Mouse (Mus musculus): Measurements from ENCODE around the gene Pthlh.

The Pthlh gene

DNA sequence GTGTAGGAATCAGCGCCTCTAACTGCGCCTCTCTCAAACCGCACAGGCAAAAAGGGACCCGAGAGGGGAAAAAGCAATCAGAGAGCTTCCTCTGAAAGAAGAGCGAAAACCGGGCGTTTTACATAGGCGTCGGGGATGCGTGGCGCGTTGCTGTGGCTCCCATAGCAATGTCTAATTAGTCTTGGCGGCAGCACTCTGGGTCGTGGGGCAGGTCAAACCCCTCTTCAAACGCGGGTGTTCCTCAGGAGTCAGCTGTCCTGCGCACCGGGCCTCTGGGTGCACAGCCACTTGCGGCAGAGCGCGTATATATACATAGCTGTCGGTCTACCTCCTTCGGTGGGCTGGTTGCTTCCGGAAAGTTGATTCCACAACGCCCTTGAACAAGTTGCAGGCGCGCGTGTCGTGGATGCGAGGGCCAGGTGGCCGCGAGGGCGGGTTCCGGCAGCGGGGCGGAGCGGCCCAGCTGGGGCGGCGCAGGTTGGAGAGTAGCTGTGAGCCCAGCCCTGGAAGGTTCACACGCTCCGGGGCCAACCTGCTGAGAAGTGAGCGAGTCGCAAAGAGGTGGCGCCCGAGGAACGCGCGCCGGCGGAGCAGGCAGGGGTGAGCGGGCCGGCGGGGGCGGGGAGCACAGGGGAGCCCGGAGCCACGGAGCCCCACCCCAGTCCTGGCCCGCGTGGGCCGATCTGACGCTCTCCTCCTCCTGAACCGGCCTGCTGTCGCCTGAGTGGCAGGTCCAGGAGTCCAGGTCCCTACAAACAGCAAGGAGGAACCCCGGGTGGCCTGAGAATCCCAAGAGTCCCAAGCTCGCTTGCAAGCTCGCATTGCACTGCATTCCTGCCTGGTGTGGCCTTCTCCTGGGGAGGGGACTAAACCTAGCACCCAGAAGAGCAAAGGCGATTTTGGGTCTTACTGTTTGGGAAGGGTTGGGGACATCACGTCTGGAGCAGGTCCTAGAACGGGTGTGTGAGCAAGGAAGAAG, at the start of gene Pthlh:
TSS of gene Pthlh (minus strand) at position 597 of the 979 bp plus-strand sequence.
- DNase-seq = peak; percentile 56

DNA sequence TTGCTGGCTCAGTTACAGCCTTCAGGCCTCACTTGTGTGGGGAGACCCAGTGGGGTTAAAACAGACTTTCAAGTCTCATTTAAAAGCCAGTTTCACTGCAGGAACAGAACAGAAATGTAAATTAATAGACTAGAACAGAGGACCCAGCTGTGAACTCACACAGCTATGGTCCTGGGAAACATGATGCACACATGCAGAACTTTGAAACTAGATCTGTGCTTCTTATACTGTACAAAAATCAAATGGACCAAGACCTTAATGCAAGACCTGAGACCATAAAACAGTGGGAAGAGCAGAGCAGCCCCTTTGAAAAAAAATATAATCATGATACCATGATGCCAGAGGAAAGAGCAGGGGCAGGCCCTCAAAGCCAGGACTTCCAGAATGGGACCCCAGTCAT, 49.3 kb upstream of the Pthlh start:
- no peak for DNase-seq

DNA sequence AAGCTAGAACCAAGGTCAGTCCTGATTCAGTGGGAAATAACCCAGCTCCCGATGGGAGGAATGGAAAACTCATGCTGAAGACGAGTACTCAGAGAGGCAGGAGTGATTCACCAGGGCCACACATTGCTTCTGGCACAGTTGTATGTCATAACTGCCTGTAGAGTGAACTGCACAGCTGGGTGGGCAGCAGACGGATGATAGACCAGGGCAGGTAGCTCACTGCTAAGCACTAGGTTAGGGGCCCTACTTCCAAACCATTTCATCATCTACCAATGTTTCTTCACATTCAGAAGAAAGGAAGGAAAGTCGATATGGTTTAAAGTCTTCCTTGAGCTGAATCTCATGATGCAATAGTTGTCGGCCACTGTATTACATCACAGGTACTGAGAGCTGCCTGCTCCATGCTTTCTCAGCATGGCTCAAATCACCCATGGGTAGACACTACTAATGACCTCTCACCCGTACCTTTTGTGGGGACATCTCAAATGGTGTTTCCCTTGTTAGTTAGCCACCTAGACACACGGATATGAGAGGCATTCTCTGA, 46.5 kb upstream of the Pthlh start:
- no peak for DNase-seq

DNA sequence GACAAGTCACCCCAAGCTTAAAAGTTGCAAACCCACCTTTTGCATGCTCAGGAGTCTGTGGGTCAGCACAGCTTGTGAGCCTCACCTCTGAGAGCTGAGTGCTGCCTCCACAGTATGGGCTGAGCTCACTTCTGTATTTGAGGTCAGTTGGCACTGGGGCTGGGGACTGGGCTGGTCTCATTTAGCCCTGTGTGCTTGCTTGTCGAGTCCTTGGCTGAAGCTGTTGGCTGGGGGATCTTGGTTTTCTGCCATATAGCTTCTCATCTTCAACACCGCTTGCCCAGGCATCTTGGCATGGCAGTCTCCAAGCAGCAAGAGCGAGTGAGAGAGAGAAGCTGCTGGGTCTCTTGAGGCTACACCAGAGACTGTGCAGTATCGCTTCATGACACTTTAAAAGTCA, 46.1 kb upstream of the Pthlh start:
- no peak for DNase-seq

DNA sequence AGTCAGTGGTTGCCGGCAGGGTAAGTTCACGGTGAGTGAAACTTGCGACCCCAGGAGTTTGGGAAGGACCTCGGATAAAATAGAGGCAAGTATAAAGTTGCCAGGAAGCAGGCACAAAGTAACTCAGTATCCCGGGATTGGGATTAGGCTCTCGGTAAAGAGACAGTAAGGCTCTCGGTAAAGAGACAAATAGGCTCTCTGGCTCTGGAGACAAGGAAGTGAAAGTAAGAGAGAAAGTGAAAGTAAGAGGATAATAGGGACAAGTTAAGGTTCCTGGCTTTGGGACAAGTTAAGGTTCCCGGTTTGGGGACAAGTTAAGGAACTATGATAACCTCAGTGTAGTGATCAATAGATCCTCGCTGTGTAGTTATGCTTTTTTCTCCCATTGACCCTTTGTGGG, 40.3 kb upstream of the Pthlh start:
- peak; percentile 14 for DNase-seq

DNA sequence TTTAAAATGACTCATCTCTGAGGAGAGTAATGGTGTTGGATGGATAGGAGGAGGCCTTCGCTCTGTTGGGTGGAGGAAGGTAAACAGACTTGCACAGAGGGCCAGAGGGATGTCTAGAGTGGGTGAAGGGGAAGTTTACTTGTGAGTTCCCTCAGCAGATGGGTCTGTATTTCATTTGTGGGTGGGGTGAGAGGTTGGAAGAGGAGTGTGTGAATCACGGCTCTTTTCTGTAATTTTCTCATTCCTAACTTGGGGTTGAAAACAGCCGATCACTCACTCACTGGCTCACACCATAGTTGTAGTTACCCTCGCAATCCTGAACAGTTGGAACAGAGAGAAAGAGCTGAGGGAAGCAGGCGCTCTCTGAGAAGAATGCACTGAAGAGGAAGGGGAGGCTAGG, 35.6 kb upstream of the Pthlh start:
- DNase-seq = no peak

DNA sequence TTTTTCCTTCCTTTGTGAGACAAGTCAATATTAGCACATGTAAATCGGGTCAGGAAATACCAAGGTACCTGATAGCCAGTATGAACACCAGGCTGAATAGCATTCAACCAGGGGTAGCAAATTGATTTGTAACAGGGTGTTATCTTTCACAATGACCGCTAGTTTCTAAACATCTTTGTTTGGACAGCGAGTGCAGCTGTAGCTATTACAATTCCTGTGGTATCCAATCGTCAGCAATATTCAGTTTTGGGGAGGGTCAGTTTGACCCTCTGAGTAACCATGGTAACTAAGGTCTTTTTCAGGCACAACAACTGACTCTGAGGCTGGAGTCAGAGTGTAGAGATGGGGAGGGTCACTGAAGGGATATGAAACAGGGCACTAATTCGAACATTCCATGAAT, 15.3 kb upstream of the Pthlh start:
- no peak for DNase-seq

DNA sequence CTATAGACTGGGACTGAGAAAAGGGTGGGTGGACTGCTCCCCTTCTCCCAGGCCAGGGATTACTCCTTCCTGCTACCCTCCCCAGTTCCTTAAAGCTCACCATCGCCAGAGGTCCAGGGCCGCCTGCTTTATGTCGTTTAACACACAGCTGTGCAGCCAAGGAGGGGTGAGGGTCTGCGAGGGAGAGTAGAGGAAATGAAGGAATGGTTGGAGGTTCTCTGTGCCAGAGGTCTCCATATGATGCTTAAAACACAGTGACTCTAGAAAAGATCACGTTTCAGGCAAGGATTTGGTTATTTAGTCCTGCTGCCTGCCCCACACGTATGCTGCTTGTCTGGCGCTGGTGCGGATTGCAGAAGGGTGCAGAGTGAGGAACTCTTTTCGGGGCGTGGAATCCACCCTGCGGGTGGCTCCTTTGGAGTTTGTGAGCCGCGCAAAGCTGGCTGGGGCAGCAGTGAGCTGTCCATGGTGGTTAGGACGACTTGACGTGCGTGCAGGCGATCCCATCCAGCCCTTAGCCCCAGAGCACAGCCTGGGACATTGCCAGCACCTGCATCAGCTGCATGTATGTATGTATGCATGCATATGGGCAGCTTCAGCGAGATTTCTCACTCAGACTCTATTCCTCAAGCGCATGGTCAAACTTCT, 4.3 kb upstream of the Pthlh start:
- DNase-seq = no peak

DNA sequence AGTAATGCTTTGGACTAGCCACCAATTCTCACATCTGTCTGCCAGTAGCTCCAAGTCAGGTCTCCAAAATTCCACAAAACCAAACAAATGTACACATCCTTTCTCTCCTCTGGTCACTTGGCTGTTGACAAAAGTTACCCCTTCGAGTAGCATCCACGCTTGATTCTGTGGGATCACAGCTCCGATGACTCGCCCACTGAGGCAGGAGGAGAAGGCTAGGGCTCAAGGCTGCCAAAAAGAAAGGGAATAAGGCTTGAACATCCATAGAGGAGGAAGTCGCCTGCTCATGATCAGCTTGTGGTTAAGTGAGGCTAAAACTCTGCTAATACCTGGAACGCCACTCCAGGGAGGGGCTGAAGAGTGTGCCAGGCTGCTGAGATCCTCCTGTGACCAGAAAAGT, 2.5 kb upstream of the Pthlh start:
- DNase-seq = no peak

DNA sequence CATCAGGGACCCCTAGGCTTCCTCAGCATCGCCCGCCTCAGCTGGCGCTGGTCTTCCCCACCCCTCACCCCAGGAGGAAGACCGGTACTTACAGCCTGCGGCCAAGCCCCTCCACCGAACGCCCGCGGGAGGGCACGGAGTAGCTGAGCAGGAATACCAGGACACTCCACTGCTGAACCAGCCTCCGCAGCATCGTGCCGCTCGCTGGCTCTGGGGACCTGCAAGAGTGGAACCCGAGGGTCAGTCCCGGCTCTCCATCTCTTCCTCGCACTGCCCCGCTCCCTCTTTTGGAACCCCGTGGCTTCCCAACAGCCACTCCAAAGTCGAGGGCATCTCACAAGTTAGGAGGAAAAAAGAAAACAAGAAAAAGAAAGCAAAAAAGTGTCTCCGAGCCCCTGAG, 805 bp downstream of the Pthlh start:
- no peak for DNase-seq

DNA sequence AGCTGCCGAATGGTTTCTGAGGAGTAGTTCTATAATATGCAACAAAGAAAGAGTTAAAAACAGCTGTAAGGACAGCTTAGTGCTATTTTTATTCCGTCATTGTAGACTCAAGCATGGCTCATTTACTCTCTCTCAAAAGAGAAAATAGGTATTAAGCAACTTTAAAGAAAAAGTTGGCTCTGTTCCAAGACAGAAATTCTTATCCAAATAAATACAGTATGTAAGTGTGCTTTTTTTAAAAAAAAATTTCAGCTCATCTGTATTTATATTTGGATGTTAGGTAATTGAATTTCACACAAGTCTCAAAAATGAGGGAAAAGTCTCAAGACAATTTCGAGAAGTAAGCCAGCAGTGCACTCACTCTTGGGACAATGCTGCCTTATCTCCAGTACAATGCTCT, 2.4 kb downstream of the Pthlh start:
- DNase-seq = no peak

DNA sequence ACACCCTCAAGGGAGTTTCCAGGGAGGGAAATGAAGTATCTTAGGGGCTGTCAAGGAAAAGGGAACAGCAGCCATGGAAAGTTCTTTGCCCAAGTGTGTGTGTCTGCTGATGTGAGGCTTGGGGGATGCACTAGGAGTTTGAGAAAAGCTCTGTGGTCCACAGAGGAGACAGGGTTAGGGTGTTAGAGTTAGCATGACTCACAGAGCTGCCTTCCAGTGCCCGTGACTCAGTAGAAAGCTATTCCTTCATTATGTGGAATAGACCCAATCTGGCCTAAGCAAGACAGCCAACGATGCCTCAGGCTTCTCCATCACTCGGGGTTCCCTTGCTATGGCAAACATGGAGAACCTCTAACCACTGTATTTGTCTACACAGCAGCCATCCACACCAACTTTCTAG, 3.2 kb downstream of the Pthlh start:
- no peak for DNase-seq

DNA sequence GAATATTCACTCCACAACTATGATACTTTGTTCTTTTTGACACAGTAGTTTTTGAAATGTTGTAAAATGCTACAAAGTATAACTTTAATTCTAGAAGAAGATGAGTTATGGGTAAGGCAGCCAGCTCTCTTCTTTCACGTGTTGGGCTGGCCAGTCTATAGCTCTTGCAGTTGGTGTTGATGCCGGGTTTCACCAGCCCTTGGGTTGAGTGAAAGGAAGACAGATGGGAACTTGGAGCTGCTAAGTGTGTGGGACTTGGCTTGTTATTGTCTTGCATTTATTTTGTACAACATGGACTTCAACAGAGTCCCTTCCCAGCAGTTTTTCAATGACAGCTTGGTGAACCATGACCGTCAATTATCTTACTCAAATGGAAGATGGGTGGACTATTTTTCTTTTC, 16.2 kb downstream of the Pthlh start:
- DNase-seq = no peak

DNA sequence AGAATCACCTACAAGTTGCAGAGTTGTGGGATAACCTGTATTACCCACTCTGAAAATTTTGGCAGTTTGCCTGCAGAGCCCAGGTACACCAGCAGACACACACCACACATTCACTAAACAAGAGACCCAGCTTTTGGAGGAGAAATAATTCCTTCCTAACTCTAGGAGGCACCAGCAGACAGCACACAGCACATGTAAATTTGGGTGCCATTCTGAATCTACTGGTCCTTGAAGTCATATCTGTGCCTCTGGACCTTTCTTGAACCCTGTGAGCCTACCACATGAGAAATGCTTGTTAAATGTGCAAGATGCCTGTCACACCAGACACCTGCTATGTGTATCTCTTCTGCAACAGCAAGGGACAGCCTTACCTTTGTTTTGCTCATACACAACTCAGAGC, 19.7 kb downstream of the Pthlh start:
- no peak for DNase-seq

DNA sequence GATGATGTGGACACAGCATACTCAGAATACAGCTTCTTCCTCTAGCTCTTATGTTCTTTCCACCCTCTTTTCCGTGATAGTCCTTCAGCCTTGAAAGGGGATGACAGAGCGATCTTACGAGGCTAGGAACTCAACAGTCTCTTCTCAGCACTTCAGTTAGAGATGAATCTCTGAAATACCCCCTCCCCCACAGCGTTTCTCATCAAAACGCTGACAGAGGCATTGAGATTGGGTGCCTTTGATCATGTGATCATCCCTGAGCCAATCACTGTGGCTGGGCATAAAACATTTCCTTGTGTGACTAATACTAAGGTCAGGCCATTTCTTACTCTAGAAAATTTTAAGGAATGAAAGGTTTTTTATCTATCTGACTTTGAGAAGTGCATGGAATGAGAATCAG, 20.3 kb downstream of the Pthlh start:
- DNase-seq = no peak

DNA sequence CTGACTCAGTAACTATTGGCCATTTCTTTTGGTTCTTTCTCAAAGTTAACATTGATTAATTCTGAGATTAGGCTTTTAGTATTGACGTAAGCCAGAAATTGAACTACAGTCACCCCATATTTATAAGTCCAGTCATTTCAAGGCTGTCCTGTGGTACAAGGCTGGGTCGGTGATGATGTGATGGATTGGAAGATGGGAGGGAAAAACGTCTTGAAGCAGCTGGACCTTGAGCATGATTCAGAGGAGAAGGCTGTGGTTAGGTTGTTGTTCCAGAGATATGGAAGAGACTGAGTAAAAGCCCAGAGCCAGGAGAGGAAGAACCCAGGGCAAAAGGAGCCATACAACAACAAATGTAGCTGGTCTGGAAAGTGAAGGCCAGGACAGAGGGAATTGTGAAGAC, 22.4 kb downstream of the Pthlh start:
- DNase-seq = no peak

DNA sequence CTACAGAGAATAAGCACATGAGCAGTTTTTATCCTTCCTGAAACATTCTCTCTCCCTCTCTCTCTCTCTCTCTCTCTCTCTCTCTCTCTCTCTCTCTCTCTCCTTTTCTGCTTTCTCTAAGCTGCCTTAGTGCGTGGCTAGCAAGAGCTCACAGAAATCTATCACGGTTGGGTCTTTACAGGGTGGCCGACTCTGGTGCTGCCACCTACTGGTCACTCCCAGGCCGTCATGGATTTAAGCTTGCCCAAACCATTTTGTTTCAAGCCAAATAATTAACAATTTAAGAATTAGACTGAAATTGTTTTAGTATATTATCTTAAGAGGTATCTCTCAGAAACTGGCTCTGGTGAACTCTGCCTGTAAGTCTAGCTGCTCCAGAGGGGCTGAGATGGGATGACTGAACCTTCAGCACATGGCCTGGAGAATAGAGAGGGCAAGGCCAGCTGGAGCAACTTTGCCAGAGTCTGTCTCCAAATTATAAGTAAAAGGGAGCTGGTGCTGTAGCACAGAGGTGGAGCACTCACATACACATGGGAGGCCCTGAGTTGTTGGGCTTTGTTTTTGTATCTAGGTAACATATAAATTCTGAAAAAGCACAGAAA, 23.7 kb downstream of the Pthlh start:
- peak; percentile 10 for DNase-seq

DNA sequence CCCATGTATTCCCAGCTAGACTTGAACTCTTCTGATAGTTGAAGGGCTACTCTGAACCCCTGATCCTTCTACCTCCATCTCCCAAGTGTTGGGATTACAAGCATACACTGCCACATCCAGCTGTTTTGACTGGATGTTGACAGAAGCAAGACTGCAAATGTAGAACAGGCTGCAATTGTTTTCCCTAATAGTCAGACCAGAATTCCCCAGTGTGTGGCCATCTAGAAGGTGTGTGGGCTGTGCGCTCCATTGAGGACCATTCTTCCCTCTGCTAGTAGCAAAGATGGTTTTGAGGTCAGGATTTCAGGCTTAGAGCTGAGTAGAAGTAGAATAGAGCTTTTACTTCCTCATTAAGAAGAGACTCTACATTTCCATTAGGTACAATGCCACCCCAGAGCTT, 37.3 kb downstream of the Pthlh start:
- no peak for DNase-seq

DNA sequence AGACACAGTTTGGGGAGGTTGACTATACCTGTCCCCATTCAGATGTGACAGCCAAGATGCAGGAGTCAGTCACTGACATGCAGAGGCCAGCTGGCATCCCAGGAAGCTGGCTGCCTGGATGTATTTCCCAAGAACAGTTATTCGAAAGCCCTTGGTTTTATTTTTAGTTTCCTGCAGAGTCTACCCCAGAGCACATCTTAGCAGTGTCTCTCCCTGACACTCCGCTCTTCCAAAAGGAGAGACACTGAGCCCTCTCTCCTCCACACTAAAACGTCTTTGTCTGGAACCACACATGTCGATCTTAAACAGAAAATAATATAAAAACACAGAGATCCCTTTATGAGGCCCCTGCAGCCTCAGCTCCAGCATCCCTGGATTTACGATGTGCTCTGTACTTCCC, 44.9 kb downstream of the Pthlh start:
- no peak for DNase-seq

DNA sequence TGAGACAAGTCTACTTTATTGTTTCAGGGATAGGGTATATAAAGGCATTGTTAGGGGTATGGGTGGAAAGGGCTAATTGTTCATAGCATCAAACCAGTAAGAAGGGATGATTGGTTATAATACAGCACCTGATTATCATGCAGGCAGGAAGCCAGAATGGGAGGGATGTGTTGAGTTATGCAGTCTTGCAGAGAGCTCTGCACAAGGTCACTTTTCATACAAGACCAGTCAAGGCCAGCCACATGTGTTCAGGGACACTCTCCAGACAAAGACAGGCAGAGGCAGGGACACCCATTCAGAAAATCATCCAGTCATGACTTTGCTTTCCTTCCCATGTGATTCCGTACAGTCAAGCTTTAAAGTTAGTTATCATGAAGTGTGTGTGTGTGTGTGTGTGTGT, 47.8 kb downstream of the Pthlh start:
- no peak for DNase-seq

DNA sequence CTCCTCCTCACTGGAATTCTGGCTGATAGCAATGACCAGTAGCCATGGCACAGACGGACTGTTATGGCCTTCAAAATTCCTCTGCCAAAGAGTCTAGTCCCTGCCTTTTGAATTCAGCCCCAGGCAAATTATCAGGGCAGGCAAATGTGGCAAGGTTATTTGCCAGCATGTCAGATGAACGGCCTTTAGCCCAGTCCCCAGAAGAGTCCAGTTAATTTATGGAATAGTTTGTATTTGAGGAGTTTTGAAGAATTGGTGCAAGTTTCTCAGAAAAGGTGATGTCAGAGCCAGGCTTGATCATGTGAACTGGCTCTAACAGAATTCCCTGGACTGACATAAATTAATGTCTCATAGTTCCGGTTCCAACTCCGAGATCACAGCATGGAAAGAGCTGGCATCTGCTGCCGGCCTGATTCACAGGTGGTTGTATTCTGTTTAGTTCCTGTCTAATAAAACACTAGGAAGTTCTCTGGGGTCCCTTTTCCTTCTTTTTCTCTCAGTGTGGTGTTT, 56.1 kb downstream of the Pthlh start:
- DNase-seq = no peak
